Mouse (Mus musculus): ENCODE measurements at regions not wholly inside any gene's neighbourhood (a gene's known extent, or its start where the extent isn't known, plus 50 kb on each side); places are given as distances from the start of the nearest gene placed in this dataset.
A peak's percentile ranks its signal among the peaks of the same experiment; 100 is the strongest.
"Not testable (repeated sequence)": the region's sequence is repeated elsewhere in the genome, so short reads cannot be mapped to it uniquely, and the experiment has no call there.

DNA sequence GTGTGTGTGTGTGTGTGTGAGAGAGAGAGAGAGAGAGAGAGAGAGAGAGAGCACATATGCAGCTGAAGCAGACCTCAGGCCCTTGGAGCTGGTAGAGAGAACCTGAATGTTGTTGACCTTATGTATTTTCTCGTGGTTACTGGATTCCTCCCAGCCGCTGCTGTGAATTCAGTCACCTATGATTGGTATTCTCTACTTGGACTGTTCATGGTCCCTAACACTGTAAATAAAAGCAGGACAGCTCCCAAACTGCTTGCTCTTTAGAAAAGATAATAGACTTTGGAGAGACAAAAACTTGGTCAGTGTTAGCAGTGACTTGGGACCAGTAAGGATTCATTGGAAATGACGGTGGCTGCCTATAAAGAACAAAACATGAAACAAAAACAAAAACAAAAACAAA is 126.9 kb upstream of the Mpdz start:
- DNase-seq = no peak

DNA sequence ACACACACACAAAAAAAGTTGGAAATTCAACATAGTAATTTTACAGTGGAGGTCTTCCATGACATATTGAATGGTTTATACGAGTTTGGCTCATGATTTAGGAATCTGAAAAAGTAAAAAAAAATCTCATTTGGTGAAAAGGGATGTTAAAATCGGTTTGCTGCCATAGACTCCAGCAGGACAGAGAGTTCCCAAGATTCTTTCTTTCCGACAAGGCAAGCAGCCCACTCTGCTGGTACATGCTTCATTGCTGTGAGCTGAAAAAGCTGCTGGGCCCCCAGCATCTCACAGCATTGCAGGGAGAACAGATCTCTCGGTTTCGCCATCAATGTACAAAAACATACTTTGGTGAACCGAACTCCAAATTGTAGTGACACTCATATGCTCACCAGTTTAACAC is 125.8 kb upstream of the Mpdz start:
- no peak for DNase-seq

DNA sequence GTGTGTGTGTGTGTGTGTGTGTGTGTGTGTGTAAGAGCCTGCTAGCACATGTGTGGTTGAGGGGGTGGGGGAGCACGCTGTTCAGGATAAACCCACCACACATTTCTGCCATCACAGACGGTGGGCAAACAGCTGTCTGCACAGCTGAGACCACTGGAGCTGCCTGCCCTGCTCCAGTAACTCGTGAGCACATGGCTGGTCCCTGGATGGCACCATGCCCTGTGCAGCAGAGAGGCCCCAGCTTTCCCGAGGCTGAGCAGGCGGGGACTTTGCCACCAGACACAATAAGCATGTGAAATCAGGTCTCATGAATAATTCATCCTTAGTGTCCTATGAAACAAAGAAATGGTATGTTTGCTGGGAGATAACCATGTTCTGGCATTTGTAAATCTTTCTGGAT is 125.3 kb upstream of the Mpdz start:
- peak; percentile 30 to 58 for DNase-seq

DNA sequence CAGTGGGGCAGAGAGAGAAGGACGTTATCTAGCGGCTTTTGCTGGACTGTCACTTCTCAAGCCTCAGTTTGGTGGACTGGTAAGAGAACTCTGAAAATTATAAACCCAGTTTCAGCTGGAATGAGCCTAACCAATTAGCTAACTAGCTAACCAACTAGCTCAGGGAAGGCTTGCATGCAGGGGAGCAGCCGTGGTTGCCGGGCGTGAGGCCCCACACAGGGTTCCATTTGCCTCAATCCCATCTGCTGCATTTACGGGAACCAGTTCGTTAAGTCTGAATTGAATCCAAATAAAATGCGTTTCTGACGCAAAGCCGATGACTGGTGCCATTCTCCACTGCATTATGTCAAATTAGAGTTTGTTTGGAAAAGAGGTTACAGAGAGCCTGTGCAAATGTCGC is 123.9 kb upstream of the Mpdz start:
- no peak for DNase-seq

DNA sequence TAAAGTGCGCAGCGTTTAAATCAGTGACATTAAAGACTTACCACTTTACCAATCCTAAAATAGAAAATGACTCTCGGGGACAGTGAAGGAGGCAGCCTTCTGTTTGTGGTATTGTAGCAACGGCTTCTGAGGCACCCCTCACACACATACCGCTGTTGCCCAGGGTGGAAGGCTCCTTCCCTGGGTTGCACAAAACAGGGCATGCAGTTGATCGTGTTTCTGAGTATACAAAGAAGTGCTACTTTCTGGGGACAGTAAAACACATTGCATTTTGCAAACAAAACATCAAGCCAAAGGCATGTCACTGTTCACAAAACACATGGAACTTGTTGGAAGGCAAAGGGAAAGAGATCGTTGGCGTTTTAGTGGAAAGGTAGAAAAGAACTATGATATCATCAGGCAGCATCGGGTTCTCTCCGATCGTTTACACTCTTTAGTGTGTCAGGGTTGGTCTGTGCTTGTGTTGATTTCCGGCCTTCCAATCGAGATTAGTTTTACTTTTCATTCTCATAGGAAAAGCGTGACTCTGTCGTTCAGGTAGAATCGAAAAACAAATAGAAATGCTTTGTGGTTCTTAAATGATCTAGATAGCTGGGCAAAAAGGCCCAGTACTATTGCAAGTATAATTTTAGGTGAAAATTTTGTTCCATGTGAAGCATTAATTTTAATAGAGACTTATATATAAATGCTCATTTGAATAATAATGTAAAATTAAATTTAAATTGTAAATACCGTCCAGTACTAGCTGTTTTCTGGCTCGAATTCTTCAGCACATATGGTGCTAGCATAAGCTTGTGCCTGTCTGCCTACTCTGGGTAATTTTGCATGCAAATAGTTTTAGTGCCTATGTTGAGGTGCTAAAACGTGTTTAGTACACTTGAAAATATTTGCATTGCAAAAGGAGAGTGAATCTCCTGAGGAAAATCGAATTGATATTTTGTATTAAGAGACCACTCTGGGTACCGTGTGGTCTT is 123.1 kb upstream of the Mpdz start:
- DNase-seq = no peak

DNA sequence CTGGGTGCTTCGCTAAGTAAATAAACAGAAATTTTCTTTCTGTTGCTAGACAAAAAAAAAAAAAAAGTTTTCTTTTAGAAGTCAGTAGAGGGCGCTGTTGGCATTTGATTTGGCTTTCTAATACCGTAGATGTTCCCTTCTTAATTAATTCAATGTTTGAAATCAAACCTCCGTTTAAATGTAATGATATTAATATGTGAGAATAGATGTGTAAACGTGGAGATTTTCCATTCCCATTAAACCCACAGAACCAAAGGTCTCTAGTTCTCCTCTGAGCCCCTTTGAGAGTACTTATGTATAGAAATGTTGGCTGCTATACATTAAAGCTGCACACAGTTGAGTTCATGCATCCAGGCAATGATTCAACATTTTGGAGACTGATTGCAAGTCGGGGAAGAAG is 121.8 kb upstream of the Mpdz start:
- DNase-seq = peak; percentile 5 to 7

DNA sequence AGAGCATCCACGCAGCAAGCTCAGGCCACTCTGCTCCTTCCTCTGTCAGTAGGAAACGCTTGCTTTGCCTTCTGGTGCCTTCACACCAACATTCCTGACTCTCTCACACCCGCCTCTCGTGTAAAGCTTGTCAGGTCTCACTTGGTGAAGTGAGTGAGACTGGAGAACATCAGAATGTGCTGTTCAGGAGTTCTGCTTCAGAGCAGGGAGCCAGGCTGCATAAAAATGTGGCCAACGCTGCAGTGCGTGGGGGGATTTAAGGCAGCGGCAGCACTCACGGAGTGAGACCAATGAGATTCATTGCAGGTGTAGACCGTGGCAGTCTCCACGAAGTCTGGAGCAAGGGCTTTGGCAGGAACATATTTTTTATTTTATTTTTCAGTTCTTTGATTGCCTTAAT is 121.0 kb upstream of the Mpdz start:
- DNase-seq = peak in 1 of 2 experiments; percentile 5

DNA sequence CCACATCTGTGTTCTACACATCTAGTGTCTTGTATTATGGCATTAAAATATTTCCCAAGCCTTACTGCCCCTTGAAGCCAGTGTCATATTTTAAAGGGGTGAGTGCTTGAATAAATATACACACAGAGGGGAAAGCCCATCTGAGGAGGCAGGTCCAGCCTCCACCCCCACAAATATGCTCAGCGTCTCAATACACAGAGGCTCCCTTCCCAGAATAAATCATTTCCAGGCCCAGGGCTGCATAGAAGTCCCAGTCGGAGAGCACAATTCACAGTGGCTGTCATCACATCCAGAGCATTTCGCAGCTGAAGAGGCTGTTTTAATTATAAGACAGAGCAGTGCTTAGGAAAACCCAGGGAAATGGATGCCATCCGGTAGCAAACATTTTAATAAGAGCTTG is 118.8 kb upstream of the Mpdz start:
- no peak for DNase-seq

DNA sequence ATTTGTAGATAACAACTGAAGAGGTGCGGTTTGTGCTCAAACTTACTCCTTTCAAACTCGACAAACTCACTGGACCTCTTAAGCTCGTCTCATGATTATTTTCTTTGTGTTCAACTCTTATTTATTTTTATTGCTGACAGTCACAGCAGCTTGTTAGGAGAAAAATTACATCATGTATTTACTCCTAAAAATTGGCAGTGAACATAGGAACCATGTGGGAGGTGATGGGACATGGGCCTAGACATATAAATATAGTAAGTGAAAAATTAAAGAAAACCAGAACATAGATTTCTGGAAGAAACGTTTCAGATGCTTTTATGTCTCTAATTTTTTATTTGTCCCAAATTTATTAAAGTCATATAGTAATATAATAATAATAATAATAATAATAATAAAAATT is 108.2 kb upstream of the Mpdz start:
- DNase-seq = no peak

DNA sequence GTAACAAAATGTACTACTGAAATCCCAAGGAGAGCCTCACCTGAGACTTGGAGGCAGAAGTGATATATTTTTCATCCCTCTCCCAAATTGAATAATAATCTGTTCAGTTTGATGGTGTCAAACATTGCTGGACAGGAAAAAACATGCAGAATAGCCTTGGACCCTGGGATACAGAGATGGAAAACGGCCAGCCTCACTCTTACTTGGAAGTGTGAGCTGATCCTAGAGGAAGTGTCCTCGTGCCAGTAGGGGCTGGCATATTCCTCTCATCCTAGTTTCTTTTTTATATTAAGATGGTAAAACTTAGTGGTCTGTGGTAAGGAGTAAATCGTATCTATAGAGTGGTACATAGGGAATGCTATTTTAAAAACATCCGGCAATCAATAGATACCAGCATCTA is 107.6 kb upstream of the Mpdz start:
- no peak for DNase-seq

DNA sequence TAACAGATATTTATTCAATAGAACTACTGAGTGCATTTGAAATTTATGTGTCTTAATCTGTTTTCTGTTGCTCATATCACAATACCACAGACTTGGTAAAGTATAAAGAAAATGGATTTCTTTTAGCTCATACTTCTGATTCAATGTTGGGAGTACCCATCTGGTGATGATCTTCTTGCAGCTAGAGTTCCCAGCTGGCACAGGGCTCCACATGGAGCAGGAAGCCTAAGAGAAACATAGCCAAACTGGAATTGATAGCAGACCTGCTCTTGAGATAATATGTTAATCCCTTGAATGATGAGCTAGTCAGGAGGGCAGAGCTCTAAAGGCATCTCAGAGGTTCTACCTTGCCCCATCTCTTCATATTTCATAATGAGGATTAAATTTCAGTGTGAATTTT is 97.9 kb upstream of the Mpdz start:
- DNase-seq = no peak

DNA sequence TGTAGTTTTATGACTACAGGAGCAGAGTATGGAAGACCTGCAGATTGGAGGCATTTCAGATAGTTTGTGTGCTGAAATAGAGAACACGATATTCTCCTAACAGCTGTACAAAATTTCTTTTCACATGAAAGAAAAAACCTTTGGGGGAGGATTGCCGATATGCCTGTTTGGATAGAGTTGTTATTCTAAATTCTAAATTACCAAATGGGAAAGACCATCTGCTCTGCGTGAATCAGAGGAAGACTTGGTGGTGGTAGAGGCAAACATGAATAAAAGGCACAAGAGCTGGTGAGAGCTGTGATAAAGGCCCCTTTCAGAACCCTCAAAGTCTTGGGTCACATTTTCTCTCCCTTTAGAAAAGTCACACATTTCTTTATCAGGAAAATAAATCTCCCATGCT is 96.9 kb upstream of the Mpdz start:
- DNase-seq = no peak

DNA sequence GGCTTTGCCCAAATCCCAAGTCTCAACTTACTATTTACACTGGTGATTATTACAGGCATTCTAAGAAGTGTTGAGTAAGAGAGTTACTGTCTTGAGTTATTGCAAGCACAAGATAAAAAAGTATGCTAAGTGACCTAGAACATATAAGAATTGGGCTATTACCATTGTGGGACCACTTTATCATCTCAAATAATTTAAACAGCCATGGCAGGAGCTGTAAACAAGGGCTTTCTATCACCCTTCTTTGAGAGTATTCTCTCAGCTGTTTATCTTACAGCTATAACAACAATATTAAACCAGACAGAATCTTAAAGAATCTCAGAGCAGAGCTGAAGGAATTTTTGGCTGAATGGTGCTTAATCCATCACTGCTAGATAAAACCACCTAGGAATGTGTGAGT is 94.2 kb upstream of the Mpdz start:
- no peak for DNase-seq

DNA sequence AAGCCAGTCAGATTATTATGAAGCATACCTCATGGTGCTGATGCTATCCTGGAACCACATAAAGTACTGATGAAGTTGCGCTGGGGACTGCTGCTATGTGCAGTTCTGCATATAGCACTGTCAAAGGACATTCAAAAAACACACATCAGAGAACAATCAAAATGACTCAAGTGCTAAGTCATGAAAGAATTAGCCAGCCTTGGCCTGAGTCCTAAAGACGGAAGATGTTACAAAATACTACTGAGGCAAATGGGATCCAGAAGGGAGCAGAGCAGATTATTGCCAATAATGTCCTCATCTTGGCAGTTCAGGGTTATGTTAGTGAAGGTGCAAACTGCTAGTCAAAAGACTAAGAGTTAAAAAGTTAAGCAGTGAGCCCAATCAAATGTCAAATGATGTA is 87.9 kb upstream of the Mpdz start:
- no peak for DNase-seq

DNA sequence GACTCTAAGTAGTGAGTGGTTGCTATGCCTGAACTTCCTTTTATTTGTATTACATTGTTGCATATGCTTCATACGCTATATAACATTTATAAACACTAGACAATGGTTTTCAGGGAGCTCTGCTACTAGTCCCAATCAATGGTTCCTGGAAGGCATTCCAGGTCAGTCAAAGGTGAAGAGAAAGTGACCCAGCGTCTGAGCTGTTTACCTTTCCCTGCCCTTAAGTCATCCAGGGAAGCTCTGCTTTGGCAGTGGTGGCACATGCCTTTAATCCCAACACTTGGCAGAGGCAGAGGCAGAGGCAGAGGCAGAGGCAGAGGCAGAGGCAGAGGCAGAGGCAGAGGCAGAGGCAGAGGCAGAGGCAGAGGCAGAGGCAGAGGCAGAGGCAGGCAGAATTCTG is 76.5 kb upstream of the Mpdz start:
- DNase-seq = not testable (repeated sequence)

DNA sequence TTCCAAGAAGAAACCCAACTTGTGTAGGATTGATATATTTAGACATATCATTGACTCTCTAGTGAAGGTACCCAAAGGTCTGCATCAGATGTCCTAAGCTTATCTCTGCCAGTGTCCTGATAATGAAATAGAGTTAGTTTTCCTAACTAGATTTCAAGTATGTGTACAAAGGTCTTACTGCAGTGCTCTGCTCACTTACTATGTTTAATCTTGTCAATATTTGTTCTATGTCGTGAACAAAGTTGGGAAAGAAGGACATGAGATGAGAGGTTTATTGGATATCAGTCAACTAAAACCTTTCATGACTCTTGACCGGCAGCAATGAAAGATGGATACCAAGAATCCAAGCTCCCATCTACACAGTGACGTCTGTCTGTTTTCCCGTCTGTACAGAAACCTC is 71.9 kb upstream of the Mpdz start:
- no peak for DNase-seq

DNA sequence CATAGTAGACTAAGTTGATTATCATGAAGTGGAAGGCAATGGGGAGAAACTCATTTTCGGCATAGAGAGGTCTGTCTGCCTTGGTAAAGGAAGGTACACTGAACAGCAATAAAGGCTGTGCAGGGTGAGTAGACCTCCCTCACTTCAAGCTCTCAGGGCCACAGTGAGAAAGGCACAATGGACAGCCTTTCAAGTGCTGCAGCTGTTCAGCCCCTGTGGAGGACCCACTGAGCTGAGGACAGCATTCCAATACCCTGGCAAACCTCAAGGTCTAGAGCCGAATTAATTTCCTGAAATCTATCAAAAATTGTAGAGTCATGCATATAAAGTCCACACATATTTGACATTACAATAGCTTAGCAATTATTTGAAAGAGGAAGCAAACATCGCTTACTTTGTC is 69.8 kb upstream of the Mpdz start:
- DNase-seq = no peak

DNA sequence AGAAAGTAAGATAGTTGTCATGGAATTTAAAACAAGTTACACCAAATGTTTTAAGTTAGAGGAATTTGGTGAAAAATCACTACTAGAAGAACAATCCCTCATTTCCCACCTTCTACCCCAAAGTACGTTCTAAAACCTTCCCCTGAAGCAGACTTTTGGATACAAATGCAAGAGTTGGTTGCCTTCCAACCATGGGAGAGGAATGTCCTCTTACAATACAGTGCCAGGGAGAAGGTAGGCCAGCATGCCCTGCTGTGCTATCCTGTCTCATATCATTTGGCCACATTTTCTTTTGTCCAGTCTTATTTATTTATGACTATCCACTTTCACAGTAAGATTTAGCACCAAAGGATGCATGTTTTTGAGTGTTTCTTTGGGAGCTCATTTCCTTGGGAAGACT is 66.2 kb upstream of the Mpdz start:
- DNase-seq = no peak

DNA sequence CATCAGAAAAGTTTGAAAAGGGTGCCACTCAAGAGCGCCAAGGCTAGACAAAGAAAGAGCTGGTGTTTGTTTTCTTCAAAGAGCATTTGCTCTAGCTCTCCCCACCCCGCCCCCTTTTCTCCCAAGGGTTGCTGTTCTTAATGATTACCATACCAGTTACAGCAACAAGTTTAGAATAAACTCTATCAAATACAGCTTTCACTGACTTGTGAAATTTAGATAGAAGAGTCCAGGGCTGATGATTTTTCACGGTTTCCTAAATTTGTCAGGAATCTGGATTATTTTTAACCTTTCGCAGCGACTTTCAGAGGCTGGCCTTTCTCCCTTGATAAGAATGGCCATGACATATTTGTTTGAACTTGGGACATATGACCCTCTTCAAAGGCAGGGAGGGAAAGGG is 64.2 kb upstream of the Mpdz start:
- peak; percentile 23 to 48 for DNase-seq

DNA sequence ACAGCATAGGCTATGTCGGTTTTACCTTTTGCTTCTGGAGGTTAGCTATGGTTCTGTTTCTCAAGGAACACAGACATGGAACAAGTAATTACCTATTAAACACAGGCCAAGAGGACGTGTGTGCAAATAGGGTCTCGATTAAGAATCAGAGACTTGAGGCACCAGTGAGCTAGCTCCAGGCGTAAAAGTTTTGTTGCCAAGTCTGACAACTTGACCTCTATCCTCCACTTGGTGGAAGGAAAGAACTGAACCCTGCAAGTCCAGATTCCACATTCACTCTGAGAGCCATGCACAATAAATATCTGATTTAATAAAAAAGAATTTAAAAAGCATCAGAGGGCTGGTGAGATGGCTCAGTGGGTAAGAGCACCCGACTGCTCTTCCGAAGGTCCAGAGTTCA is 63.7 kb upstream of the Mpdz start:
- DNase-seq = peak; percentile 26 to 37

DNA sequence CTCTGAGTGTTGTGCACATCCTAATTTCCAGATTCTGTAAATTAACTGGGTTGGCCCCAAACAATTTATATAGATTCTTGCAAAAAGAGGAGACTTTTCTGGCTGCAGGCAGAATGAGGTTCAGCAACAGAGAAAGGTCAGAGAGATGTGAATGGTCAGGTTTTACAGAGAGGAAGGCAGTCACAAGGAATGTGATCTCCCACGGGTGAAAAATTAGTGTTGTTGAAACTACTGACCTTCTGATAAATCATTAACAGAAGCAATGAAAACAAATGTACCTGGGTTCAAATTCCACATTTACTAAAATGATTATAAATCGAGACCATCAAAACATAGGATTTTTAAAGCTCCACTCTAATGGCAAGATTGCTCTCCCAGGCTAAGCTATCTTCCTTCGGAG is 62.5 kb upstream of the Mpdz start:
- peak; percentile 27 to 52 for DNase-seq

DNA sequence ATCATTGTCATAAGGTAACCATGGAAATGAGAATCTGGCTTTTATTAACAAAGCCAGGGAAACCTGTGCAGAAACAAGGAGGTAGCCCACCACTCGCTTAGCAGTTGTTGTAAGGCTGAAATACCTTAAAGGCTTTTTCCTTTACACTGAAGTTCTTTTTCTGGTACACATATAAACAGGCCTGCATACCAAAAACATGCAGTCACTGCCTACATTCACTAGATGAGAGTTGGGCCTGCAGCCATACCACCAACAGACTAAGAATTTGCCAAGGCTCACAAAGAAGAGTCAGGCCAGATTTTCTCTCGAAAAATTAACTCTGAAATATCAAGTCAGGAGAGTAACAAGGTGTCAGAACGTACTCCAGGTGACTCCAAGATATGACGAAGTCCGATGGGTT is 61.3 kb upstream of the Mpdz start:
- DNase-seq = no peak

DNA sequence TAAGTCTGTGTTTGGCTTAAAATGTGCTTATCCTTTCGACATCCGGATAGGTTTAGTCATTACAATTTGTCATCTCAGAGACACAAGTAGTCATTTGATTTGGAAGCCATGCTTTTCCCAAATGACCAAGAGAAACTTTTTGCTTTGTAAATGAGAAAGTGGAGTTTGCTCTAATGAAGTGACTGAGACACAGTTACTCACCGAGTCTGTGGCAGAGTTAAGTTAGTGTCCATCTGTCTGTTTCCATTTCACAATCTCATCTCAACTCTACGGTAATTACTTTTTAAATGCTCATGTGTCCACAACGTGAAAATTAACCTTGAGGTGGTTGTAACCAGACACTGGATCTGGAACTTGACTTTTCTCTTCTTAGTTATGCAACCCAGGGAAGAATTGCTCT is 59.2 kb upstream of the Mpdz start:
- DNase-seq = peak in 1 of 2 experiments; percentile 15

DNA sequence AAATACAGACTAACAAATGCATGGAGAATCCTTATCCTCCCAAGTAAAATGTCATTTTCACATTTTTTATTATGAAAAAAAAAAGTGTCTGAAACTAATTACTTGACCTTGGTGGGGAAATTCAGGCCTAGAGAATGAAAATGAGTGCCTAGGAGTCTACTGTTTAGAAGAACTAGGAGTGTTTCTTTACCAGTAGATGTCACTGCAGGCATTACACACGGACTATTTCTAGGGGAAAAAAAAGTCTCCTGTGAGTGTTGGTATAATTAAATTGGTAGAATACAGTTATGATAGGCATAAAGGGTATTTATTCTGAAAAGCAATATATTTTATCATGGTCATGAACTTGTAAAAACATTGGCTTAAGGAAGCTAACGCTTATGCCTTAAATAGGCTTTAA is 55.5 kb upstream of the Mpdz start:
- DNase-seq = peak in 1 of 2 experiments; percentile 12

DNA sequence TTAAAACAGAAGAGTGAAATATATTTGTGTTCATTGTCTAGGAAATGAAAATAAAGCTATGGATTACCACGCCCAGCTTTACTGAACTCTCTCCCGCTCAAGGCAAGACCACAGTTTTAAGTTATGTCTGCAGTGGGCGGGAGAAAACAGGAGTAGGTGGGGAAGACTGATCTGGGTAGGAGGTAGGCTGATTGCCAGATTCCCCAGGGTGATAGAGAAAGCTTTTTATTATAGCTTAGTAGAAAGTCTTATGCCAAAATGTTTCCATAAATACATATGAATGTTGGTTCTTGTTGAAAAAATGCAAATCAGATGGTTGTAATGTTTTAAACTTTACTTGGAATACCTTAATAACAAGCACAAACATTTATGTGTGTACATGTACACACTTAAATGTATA is 50.2 kb upstream of the Mpdz start:
- no peak for DNase-seq

Data from kidney, postnatal 36 days (tissue).